14 mouse cellular contexts compared by ENCODE assay signal in genomic region chr4:106918263-106918662, GRCm38 (mm10).
"Had no signal": no experiment of that assay in that cellular context is flagged by ENCODE, and none has a peak within 500 bp of the region (broad histone marks: within the 10 kb centered on the region; RNA-seq: fewer than 3 reads in every experiment).

No protein-coding gene starts in this region.

- ATAC-seq: midbrain, embryonic 15.5 days had no signal

- H3K4me3 ChIP-seq: kidney, embryonic 15.5 days; left cerebral cortex, adult 2 months; limb, embryonic 15.5 days; liver, embryonic 15.5 days; megakaryocyte, embryonic 14.5 days; midbrain, embryonic 15.5 days; neural tube, embryonic 13.5 days had no signal

- DNase-seq: kidney, adult 2 months; kidney, postnatal 14 days; lung, embryonic 14.5 days; lung, postnatal 10 days; lung, postnatal 4 days; right cerebral cortex, postnatal 25 days; thymus, postnatal 36 days had no signal

- H3K27ac ChIP-seq: kidney, embryonic 15.5 days; left cerebral cortex, adult 2 months; limb, embryonic 15.5 days; liver, embryonic 15.5 days; midbrain, embryonic 15.5 days; neural tube, embryonic 13.5 days had no signal
